Comparison of ENCODE assay signal across 8 mouse cellular contexts in genomic region chr13:73822187-73822800, GRCm38 (mm10). TPM values are rescaled to one million over a fixed set of nuclear protein-coding genes. Genes with fewer than 3 reads are reported as not detected.
DNase-seq lines count a peak whose midpoint lies in the region; ATAC-seq and TF ChIP-seq lines count a peak whose summit lies in the region.

No protein-coding gene starts in this region.

- no peaks in the 10 kb centered on the region for H3K36me3 ChIP-seq in intestine, embryonic 16.5 days (ENCODE audit: control insufficient read depth, insufficient read depth, low read length)
- no peaks in the 10 kb centered on the region for H3K36me3 ChIP-seq in liver, embryonic 14.5 days (replicated peaks; ENCODE audit: control insufficient read depth, insufficient read depth, low read depth)

- H3K4me1 ChIP-seq in intestine, embryonic 16.5 days (ENCODE audit: control insufficient read depth, insufficient read depth, low read length) = peaks cover 7% of the 10 kb centered on the region; the same call in 1 of the 2 replicates
- H3K4me1 ChIP-seq in liver, embryonic 14.5 days (replicated peaks; ENCODE audit: control insufficient read depth in 2 of 2, insufficient read depth in 2 of 2, low read length in 1 of 2) = no peaks in the 10 kb centered on the region; a peak in 1 of 4 replicates

- peak; percentile 78 for DNase-seq in 3T3-L1 (ENCODE audit: low read depth, low spot score)
- peak; percentile 70 to 74 for DNase-seq in B cell, adult 2 months
- DNase-seq in adrenal gland, postnatal 25 days = peak; percentile 73
- peak in 2 of 3 experiments; percentile 22 to 33 for DNase-seq in liver, embryonic 14.5 days (ENCODE audit: low read depth in 3 of 3, low spot score in 3 of 3)
- DNase-seq in right cerebral cortex, postnatal 14 days = peak; percentile 53

- no peak overlapping the region for H3K4me2 ChIP-seq in intestine, embryonic 16.5 days (ENCODE audit: low read depth, low read length)
- H3K4me2 ChIP-seq in liver, embryonic 14.5 days (ENCODE audit: low read depth) = no peak overlapping the region

- TF ChIP-seq EP300 in liver, embryonic 14.5 days (IDR thresholded peaks at IDR 0.05; ENCODE audit: low read depth) = no peak

- TF ChIP-seq CTCF in liver, embryonic 14.5 days (IDR thresholded peaks at IDR 0.05; ENCODE audit: low read depth) = peak; percentile 81

- no peaks in the 10 kb centered on the region for H3K9me3 ChIP-seq in intestine, embryonic 16.5 days (ENCODE audit: control insufficient read depth, low read length)
- H3K9me3 ChIP-seq in liver, embryonic 14.5 days (ENCODE audit: control insufficient read depth, low read length) = no peaks in the 10 kb centered on the region

- no peak overlapping the region for H3K27ac ChIP-seq in intestine, embryonic 16.5 days (ENCODE audit: low read length)
- H3K27ac ChIP-seq in liver, embryonic 14.5 days = no peak overlapping the region

- H3K27me3 ChIP-seq in intestine, embryonic 16.5 days (replicated peaks; ENCODE audit: control insufficient read depth, insufficient read depth, low read length) = no peaks in the 10 kb centered on the region
- no peaks in the 10 kb centered on the region for H3K27me3 ChIP-seq in liver, embryonic 14.5 days (ENCODE audit: control insufficient read depth, insufficient read depth, low read length)

- H3K9ac ChIP-seq in intestine, embryonic 16.5 days (ENCODE audit: low read depth, low read length) = no peak overlapping the region
- no peak overlapping the region for H3K9ac ChIP-seq in liver, embryonic 14.5 days (replicated peaks)

- ATAC-seq in erythroblast, adult 5-6 weeks (replicated peaks; ENCODE audit: low FRiP score, poor library complexity, severe bottlenecking) = 0 out of 2 replicates have a peak, but pooled peaks have one; percentile 30
- ATAC-seq in intestine, embryonic 16.5 days = peak; percentile 36
- ATAC-seq in liver, embryonic 14.5 days (ENCODE audit: insufficient read depth) = 0 out of 2 replicates have a peak, but pooled peaks have one; percentile 8
- ATAC-seq in erythroid progenitor cell, adult 5-6 weeks (replicated peaks; ENCODE audit: low FRiP score, poor library complexity, severe bottlenecking) = no peak

- WGBS in intestine, embryonic 16.5 days = 59% methylated on average over 4 of the region's 4 CpGs
- WGBS in liver, embryonic 14.5 days (ENCODE audit: insufficient replicate concordance) = 31% methylated on average over 4 of the region's 4 CpGs

- no peak overlapping the region for H3K4me3 ChIP-seq in intestine, embryonic 16.5 days (ENCODE audit: low read length)
- no peak overlapping the region for H3K4me3 ChIP-seq in liver, embryonic 14.5 days (ENCODE audit: insufficient read depth in 1 of 2, low read depth in 2 of 2, low read length in 2 of 2)

RNA-seq across cellular contexts. Expression of gene Nkd2, which starts 25.1 kb away (rescaled TPM):
- 1.2 and 1.8 TPM in 2 replicates for total RNA-seq in adrenal gland, postnatal 25 days (2021)
- not detected in 2 replicates for total RNA-seq in erythroblast, adult 5-6 weeks (2015; ENCODE audit: low replicate concordance)
- total RNA-seq in erythroblast, adult 5-6 weeks (2017; ENCODE audit: low replicate concordance) = not detected in 2 replicates
- polyA plus RNA-seq in intestine, embryonic 16.5 days (2015; fragmentation: Nextera tagmentation; extraction: Ambion mirVana) = 4.1 and 4.2 TPM in 2 replicates
- polyA plus RNA-seq in liver, embryonic 14.5 days (2012; rRNA removed) = 0.09 and 0.19 TPM in 2 replicates
- 0.09 and 0.15 TPM in 2 replicates for polyA plus RNA-seq in liver, embryonic 14.5 days (2014; fragmentation: Nextera tagmentation; extraction: Ambion mirVana)
- not detected in 2 replicates for total RNA-seq in erythroid progenitor cell, adult 5-6 weeks (2015; ENCODE audit: low replicate concordance)
- total RNA-seq in erythroid progenitor cell, adult 5-6 weeks (2017; ENCODE audit: low replicate concordance) = not detected in 2 replicates

Comparison
In these comparisons a context has a peak if more than half of its experiments do, and no peak if none do; other contexts are left out.
1. DNase-seq: peak in every context shown above with its lines; median percentile 78 in 3T3-L1; 73 in adrenal gland, postnatal 25 days; 72 in B cell, adult 2 months; 53 in right cerebral cortex, postnatal 14 days; 28 in liver, embryonic 14.5 days.